ENCODE assay signal across 8 mouse cellular contexts in the genomic region with DNA sequence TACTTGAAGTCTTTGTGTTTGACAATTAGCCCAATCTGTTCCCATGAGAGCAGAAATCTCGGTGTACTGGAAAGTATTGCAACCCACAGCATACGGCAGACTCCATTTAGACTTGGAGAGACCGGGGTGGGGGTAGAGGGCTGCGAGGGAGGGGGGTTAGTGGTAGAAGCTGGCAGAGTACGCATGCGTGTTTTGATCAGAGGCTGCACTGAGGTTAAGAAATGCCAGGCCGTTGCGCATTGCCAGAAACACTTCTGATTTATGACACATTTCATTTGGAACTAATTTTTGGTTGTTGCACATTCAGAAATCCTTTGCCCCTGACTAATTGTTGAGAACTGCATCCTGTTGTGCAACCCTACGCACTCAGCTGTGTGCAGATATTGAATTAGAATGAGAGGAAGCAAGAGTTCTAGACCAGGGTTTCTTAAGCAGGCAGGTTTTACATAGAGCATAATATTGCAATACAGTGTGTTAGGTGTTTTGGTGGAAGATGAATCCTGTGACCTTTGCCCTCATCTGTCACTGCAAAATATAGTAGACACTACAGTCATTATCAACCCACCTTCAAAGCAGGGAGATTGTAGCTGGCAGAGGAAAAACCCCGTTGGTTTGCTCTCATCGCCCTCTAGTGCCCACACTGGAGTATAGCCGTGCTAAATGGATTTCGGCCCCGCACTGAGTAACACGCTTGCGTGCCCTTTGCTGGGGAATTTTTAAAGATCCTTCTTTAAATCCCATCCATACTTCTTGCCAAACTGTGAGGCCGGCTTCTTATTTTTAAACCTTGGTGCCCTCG. TPM values are rescaled to one million over a fixed set of nuclear protein-coding genes. Genes with fewer than 3 reads are reported as not detected.
DNase-seq lines count a peak whose midpoint lies in the region; ATAC-seq and TF ChIP-seq lines count a peak whose summit lies in the region.

No protein-coding gene starts in this region.

- no peak for TF ChIP-seq POLR2A in thymus, adult 2 months (IDR thresholded peaks at IDR 0.05; ENCODE audit: control insufficient read depth, extremely low read depth, insufficient read depth, low read length, poor library complexity)
- TF ChIP-seq POLR2A in cortical plate, adult 2 months (IDR thresholded peaks at IDR 0.05; ENCODE audit: extremely low read depth, insufficient read depth, low read length): no peak

- no peaks in the 10 kb centered on the region for H3K36me3 ChIP-seq in thymus, adult 2 months (ENCODE audit: control insufficient read depth, insufficient read depth, low read length)
- no peaks in the 10 kb centered on the region for H3K36me3 ChIP-seq in neural tube, embryonic 13.5 days

- peaks cover 4% of the 10 kb centered on the region; the same call in 1 of the 2 replicates for H3K4me1 ChIP-seq in thymus, adult 2 months (replicated peaks; ENCODE audit: control insufficient read depth, insufficient read depth, low read length)
- peaks cover 4% of the 10 kb centered on the region for H3K4me1 ChIP-seq in cortical plate, adult 2 months (ENCODE audit: control insufficient read depth, insufficient read depth, low read length)
- H3K4me1 ChIP-seq in neural tube, embryonic 13.5 days (replicated peaks): peaks cover 13% of the 10 kb centered on the region; the same call in 1 of the 2 replicates

- whole genome bisulfite sequencing in thymus, adult 2 months: 37% methylated on average over 18 of the region's 18 CpGs
- 42% methylated on average over 18 of the region's 18 CpGs for WGBS in neural tube, embryonic 13.5 days

- H3K9me3 ChIP-seq in neural tube, embryonic 13.5 days: no peaks in the 10 kb centered on the region

- no peak overlapping the region for H3K4me2 ChIP-seq in neural tube, embryonic 13.5 days

- H3K27ac ChIP-seq in thymus, adult 2 months (ENCODE audit: control insufficient read depth, insufficient read depth, low read length): no peak overlapping the region
- H3K27ac ChIP-seq in cortical plate, adult 2 months (ENCODE audit: insufficient read depth, low read length): no peak overlapping the region
- no peak overlapping the region for H3K27ac ChIP-seq in neural tube, embryonic 13.5 days (replicated peaks)

- peak; percentile 40; the same call in 1 of the 2 replicates for TF ChIP-seq CTCF in thymus, adult 2 months (IDR thresholded peaks at IDR 0.05; ENCODE audit: borderline replicate concordance, control insufficient read depth, extremely low read depth, insufficient read depth, low read length, poor library complexity)
- TF ChIP-seq CTCF in cortical plate, adult 2 months (IDR thresholded peaks at IDR 0.05; ENCODE audit: extremely low read depth, insufficient read depth, low read length): peak; percentile 88

- peak; percentile 61; the same call in 1 of the 2 replicates for ATAC-seq in neural tube, embryonic 13.5 days (ENCODE audit: low read depth)
- ATAC-seq in inflammation-experienced regulatory T-cells, adult 6 months: no peak

- no peak overlapping the region for H3K4me3 ChIP-seq in thymus, adult 2 months (ENCODE audit: control insufficient read depth, insufficient read depth, low read length)
- no peak overlapping the region for H3K4me3 ChIP-seq in cortical plate, adult 2 months (ENCODE audit: insufficient read depth, low read length)
- no peak overlapping the region for H3K4me3 ChIP-seq in neural tube, embryonic 13.5 days

- peak; percentile 50 for DNase-seq in thymus, adult 2 months
- DNase-seq in thymus, adult 18-20 months: no peak
- peak; percentile 53 for DNase-seq in adrenal gland, adult 2 months
- DNase-seq in heart, adult 9 months (ENCODE audit: low spot score in 2 of 2): peak; percentile 58 to 73
- DNase-seq in left cerebral cortex, postnatal 25 days (ENCODE audit: low spot score in 2 of 2): peak; percentile 53 to 71

- no peaks in the 10 kb centered on the region; the same call in 1 of the 2 replicates for H3K27me3 ChIP-seq in thymus, adult 2 months (ENCODE audit: control insufficient read depth, insufficient read depth, low read length)
- H3K27me3 ChIP-seq in neural tube, embryonic 13.5 days: no peaks in the 10 kb centered on the region

- intact Hi-C loops in left cerebral cortex, postnatal 25 days (cut with DNase I): loop anchor here (1.0 to 10.0 kb wide), 3 partner anchors 26 to 494 kb away; no protein-coding TSS in a partner anchor

- H3K9ac ChIP-seq in neural tube, embryonic 13.5 days: no peak overlapping the region

RNA-seq across cellular contexts. Expression of a gene that starts 31.6 kb away (rescaled TPM):
- 0.92 and 1.4 TPM in 2 replicates for polyA plus RNA-seq in thymus, adult 2 months (2012; rRNA removed)
- total RNA-seq in adrenal gland, adult 2 months (2021): 1 to 10 TPM; 2.0 to 3.6 TPM
- 1.4 and 1.5 TPM in 2 replicates for polyA plus RNA-seq in adrenal gland, adult 2 months (2012; rRNA removed)
- polyA plus RNA-seq in cortical plate, adult 2 months (2012; rRNA removed): 35.8 and 37.0 TPM in 2 replicates
- total RNA-seq in left cerebral cortex, postnatal 25 days (2021): 10 to 100 TPM; 36.5 to 36.7 TPM
- 10.6 and 11.9 TPM in 2 replicates for polyA plus RNA-seq in neural tube, embryonic 13.5 days (2015; fragmentation: Nextera tagmentation; extraction: Ambion mirVana)
- polyA plus RNA-seq in inflammation-experienced regulatory T-cells, adult 6 months (2017; shearing (Covaris generic)): not detected

RNA-seq across cellular contexts. Expression of a gene that starts 50.0 kb away (rescaled TPM):
- polyA plus RNA-seq in thymus, adult 2 months (2012; rRNA removed): 2.3 and 2.9 TPM in 2 replicates
- 10 to 100 TPM; 28.0 to 63.4 TPM for total RNA-seq in adrenal gland, adult 2 months (2021)
- polyA plus RNA-seq in adrenal gland, adult 2 months (2012; rRNA removed): 5.6 and 6.9 TPM in 2 replicates
- 7.9 and 9.0 TPM in 2 replicates for polyA plus RNA-seq in cortical plate, adult 2 months (2012; rRNA removed)
- 1 to 10 TPM; 8.6 to 9.2 TPM for total RNA-seq in left cerebral cortex, postnatal 25 days (2021)
- 26.0 and 29.4 TPM in 2 replicates for polyA plus RNA-seq in neural tube, embryonic 13.5 days (2015; fragmentation: Nextera tagmentation; extraction: Ambion mirVana)
- under 1 TPM in 1 of 3 experiments, not detected in 2; 0.13 TPM for polyA plus RNA-seq in inflammation-experienced regulatory T-cells, adult 6 months (2017; shearing (Covaris generic))

RNA-seq across cellular contexts. Expression of a gene that starts 56.4 kb away (rescaled TPM):
- polyA plus RNA-seq in thymus, adult 2 months (2012; rRNA removed): 0.64 and 1.1 TPM in 2 replicates
- total RNA-seq in adrenal gland, adult 2 months (2021): 10 to 100 TPM; 13.8 to 15.7 TPM
- 2.8 and 2.9 TPM in 2 replicates for polyA plus RNA-seq in adrenal gland, adult 2 months (2012; rRNA removed)
- 70.3 and 73.5 TPM in 2 replicates for polyA plus RNA-seq in cortical plate, adult 2 months (2012; rRNA removed)
- total RNA-seq in left cerebral cortex, postnatal 25 days (2021): 10 to 100 TPM; 82.9 to 88.3 TPM
- polyA plus RNA-seq in neural tube, embryonic 13.5 days (2015; fragmentation: Nextera tagmentation; extraction: Ambion mirVana): 67.9 and 68.2 TPM in 2 replicates
- polyA plus RNA-seq in inflammation-experienced regulatory T-cells, adult 6 months (2017; shearing (Covaris generic)): 1 to 10 TPM; 1.7 to 5.8 (median 2.1) TPM

Comparison
In these comparisons a context has a peak if more than half of its experiments do, and no peak if none do; other contexts are left out.
1. DNase-seq: peak in thymus, adult 2 months (single experiment), adrenal gland, adult 2 months (single experiment), heart, adult 9 months (2 of 2) and left cerebral cortex, postnatal 25 days (2 of 2); none in thymus, adult 18-20 months (0 of 2).
2. RNA of a gene that starts 56.4 kb away (polyA plus RNA-seq): 70.3 to 73.5 TPM in cortical plate, adult 2 months and 67.9 to 68.2 TPM in neural tube, embryonic 13.5 days; 2.8 to 2.9 TPM in adrenal gland, adult 2 months, 1.7 to 5.8 TPM in inflammation-experienced regulatory T-cells, adult 6 months and 0.64 to 1.1 TPM in thymus, adult 2 months; every median in the first group is over 10 times any median in the second.